Mouse (Mus musculus) heart, adult 2 months (tissue): ENCODE measurements around the gene Lhx3.

ENCODE experiments used
- CTCF ChIP-seq: fragments of 200-600 bp; IDR thresholded peaks from 2 replicates; pipeline ENCODE4 v1.8.1; 2022; ENCODE audit warnings: antibody characterized with exemption, mild to moderate bottlenecking, moderate library complexity
- POLR2A ChIP-seq: fragments of 200-500 bp; IDR thresholded peaks from 2 replicates; pipeline ENCODE4 v1.6.1; 2011; ENCODE audit warnings: mild to moderate bottlenecking, low read depth, low read length, control low read depth; ENCODE audit not compliant: insufficient read depth

- TF ChIP-seq CTCF, result no peak
- peak; percentile 71 for TF ChIP-seq POLR2A
Observed at GRCm38 (mm10) chr2:26237290-26237782, 29.2 kb upstream of the Lhx3 start, which contains the start of gene Qsox2.
